Mouse (Mus musculus) liver, adult 2 months (tissue): ENCODE data around the gene Morn3.

Experiments
- CTCF ChIP-seq: fragments of 200-500 bp; IDR thresholded peaks from 2 replicates; pipeline ENCODE4 v1.5.1; 2011; ENCODE audit warnings: low read depth, low read length, control low read depth
- POLR2A ChIP-seq: fragments of 200-500 bp; IDR thresholded peaks from 2 replicates; pipeline ENCODE4 v1.6.1; 2011; ENCODE audit warnings: low read length, control low read depth; ENCODE audit not compliant: insufficient read depth; ENCODE audit errors: extremely low read depth

DNA sequence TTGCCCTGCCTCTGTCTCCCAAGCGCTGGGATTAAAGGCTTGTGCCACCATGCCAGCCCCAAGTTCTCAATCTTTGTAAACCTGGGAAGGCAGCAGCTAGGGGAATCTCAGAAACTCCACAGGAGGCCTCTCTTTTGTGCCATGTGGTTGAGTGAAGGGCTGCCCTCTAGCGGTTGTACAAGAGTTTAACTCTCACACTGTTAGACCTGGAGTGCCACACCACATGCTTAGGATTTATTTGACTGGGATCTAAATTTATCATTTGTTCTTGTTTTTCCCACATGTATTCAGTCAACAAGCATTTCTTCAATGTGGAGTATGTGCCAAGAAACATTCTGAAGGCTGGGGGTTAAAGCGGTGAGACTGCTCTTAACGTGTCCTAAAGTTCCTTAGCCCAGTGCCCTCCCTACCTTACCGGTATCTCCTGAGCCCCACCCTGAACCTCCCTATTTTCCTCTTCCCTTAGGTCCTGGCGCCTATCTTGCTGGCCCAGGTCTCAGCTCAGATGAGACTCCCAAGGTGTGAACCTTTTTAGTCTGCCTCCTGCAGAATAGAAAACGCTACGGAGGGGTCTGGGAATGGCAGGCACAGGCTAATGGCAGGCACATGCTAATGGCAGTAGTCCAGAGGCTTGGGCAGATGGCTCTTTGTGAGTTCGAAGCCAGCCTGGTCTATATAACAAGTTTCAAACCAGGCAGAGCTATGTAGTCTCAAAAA, 33.1 kb downstream of the Morn3 start:
- TF ChIP-seq POLR2A (no peak), CTCF (peak; percentile 63)
